Mouse (Mus musculus) neutrophil, adult 83 days (primary cell): ENCODE data around the gene Vash1. TPM values are rescaled to one million over a fixed set of nuclear protein-coding genes. Genes with fewer than 3 reads are reported as not detected.

Source experiments
- total RNA-seq, 2 experiments: library from RNA; stranded (reverse); gene quantifications; one replicate each; pipeline ENCODE4 v1.2.4; 2023

Vash1 gene
- under 1 TPM in 1 of 2 experiments, not detected in 1; 0.22 TPM for total RNA-seq

DNA sequence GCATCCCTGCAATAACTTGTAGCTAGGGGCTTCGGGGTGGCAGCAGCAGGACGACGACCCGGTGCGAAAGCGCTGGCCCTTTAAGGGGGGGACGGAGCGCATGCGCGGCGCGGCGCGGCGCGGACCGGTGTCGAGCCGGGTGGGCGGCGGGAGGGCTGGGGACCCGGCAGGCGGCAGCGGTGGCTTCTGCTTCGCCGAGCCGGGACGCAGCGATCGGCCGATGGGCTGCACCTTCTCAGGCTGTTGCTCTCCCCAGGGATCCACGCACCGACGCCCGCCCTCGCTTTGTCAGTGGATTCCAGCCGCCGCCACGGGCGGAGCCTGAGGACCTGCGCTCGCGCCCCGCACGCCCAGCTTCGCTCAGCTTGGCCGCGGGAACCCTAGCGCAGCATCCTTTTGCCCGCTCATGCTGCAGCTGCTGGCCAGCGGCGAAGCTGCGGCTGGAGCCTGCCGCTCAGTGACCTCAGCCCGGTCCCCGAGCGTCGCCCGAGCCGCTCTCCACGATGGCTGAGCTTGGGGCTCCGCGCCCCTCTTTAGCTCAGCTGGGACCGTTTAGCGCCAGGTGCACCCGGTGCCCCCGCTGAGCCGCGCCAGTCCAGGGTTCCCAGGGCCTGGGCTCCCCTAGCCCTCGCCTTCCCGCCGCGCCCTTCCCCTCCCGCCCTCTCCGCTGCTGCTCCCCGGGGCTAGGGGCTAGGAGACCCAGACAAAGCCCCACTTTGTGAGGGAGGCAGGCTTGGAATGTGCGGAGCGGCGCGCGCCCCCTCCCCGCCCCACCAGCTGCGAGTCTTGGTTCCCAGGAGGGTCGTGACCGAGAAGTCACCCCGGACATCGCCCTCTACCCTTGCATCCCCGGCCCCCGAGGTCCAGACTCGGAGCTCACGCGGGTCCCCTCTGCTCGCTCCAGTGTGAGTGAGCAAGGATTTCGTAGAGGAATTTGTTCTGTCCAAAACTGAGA is at the start of gene Vash1:
TSS of gene Vash1 (plus strand) at position 110 of the 955 bp plus-strand sequence.

DNA sequence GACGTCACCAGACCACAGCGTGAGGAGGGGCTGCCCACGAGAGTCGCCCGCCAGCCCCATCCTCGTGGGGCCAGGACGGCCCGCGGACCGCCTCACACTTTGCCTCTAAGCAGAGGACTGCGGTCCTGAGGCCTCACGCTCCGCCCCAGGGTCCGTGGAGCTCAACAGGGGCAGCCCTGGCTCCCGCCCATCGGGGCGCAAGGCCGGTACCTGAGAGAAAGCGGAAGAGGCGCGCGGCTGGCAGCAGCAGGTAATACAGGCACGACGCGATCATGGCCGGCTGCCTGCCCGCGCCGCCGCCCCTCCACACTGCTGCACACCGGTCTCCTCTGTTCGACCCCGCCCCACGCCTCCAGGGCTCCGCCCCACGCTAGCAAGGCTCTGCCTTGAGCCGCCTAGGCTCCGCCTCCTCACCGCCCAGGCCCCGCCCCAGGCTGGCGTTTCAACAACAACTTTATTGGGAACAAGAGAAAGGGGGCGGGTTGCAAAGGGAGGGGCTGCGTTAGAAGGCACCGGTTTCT is 47.7 kb downstream of the Vash1 start, which contains the start of gene Angel1:
TSS of gene Angel1 (minus strand) at position 341 of the 521 bp plus-strand sequence.

DNA sequence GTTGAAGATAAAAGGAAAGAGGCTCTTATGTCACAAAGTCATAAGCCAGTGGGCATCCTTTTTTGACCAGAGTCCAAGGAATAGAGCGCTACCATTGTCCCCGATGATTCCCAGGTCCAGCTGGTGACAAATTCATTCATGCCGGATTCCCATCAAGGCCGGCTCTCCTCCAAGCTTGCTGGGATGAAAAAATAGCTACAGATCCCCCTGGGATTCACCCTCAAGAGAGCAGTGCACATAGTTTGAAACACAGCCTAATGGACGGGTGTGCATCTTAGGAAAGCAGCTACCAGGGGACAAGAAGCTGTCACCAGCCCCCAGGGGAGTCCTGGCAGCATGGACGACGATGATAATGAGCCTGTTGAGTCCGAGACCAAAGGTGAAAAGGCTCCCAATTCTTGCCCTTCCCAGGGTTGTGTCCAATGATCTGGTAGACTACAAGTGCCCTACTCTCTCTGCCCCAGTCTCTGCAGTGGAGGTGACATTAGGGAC is 55.9 kb downstream of the Vash1 start, which contains the start of gene Lrrc74a:
TSS of gene Lrrc74a (plus strand) at position 51 of the 492 bp plus-strand sequence.

Other genes starting within 250 kb of the Vash1 start
- 1 to 10 TPM in 1 of 2 experiments, under 1 TPM in 1; 0.85 to 1.3 TPM for gene Angel1, start 47.8 kb downstream of the Vash1 start, total RNA-seq
- not detected for gene Lrrc74a, start 55.7 kb downstream of the Vash1 start, total RNA-seq
- 1 to 10 TPM; 3.2 to 3.7 TPM for gene Irf2bpl, start 206.1 kb downstream of the Vash1 start, total RNA-seq